Mouse (Mus musculus) bone marrow macrophage, adult 2 months (primary cell): ENCODE data around the gene Card10.
"Not testable (repeated sequence)": the region's sequence is repeated elsewhere in the genome, so short reads cannot be mapped to it uniquely, and the experiment has no call there.

Experiments used
- CTCF ChIP-seq: IDR thresholded peaks from 2 replicates; pipeline ENCODE4 v1.5.1; 2012; ENCODE audit warnings: low read depth, mild to moderate bottlenecking, low read length, moderate library complexity
- POLR2A ChIP-seq: IDR thresholded peaks from 2 replicates; pipeline ENCODE4 v1.6.1; 2012; ENCODE audit warnings: mild to moderate bottlenecking, low read depth, low read length, borderline replicate concordance

DNA sequence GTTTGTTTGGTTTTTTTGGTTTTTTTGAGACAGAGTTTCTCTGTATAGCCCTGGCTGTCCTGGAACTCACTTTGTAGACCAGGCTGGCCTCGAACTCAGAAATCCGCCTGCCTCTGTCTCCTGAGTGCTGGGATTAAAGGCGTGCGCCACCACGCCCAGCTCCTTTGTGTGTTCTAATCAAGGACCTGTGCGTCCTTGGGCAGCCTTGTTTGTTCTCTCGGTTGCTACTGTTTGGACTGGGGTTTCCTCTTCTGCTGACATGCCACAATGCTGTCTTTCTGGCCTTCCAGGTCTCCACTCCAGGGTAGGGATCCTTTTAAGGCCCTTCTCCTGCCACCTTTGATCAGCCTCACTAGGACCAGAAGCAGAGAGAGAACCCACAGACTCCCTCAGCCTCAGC, 44.0 kb upstream of the Card10 start:
- TF ChIP-seq CTCF, POLR2A: not testable (repeated sequence)
